Mouse (Mus musculus) gastrocnemius, postnatal 10 days (tissue): ENCODE measurements around the gene Pip4k2a. TPM values are rescaled to one million over a fixed set of nuclear protein-coding genes. Genes with fewer than 3 reads are reported as not detected.

Source experiments
- DNase-seq: peaks from one replicate; pipeline ENCODE4 v3.0.0; 2021; ENCODE audit warnings: mixed read lengths
- total RNA-seq, 2 experiments: library from RNA; stranded (reverse); gene quantifications; 2 replicates each; pipeline ENCODE4 v1.2.3; 2021

The Pip4k2a gene
- total RNA-seq, 2 experiments from 2014 or later = 13.6 to 13.8 TPM

GRCm38 (mm10) chr2:18955671-18956070, 42.3 kb downstream of the Pip4k2a start:
- no peak for DNase-seq

- no peak for DNase-seq
These were observed 42.9 kb downstream of the Pip4k2a start for GRCm38 (mm10) chr2:18955022-18955421.

DNA sequence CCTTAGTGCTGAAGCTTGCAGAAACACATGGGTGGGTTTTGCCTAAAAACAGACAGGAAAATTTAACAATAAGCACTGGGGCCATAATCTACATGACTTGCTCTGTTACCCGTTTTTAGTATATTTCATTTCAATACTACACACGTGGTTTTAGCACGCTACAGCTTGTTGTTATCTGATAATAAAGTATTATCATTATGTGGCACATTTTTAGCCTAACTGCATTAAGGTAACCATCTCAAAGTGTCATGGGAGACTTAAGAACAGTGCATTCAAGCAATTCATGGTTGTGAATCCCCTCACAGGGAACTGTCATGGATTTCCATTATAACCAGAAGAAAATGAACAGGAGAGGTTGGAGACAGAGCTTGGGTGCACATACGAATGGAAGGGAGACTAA, 43.5 kb downstream of the Pip4k2a start:
- DNase-seq = no peak

DNA sequence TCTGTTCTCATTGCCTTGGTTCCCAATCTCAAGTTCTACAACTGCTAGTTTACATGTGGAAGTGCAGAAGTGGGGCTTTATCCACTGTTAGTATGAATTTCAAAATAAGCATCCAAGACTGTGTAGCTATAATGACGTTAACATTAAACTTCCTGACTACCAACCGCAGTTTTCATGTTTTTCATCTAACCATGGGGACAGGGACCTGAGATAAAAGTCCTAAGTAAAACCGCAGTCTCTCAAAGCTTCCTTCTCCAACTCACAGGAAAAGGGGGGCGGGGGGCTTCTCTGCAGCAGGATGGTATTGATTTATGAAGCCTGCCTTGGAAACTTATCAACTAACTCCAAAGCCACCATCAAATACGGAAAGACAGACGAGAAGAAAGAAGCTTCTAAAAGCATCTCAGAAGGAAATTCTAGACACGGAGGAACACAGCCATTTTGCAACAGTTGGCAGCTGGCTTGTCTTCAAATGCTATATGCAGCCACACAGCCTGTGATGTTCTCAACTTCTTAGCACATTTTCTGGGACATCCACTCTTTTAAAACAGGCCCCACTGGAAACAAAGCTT, 45.7 kb downstream of the Pip4k2a start:
- no peak for DNase-seq

DNA sequence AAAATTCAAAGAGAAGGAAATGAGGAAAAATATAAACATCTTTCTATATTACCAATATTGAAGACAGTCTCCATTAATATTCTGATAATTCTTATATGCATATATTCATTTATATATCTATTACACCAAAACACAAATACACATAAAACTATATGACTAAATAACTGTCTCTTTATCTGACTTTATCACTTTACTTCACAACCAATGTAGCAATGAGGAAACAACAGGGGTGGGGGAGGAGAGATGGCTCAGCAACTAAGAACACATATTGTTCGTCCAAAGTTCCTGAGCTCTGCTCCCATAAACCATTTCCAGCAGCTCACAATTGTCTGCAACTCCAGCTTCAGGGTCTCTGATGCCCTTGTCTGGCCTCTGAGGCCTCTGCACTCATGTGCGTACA, 47.2 kb downstream of the Pip4k2a start:
- no peak for DNase-seq

GRCm38 (mm10) chr2:18948741-18949140, 49.2 kb downstream of the Pip4k2a start:
- DNase-seq = no peak

GRCm38 (mm10) chr2:18947669-18948459, 50.1 kb downstream of the Pip4k2a start:
- DNase-seq = no peak

DNA sequence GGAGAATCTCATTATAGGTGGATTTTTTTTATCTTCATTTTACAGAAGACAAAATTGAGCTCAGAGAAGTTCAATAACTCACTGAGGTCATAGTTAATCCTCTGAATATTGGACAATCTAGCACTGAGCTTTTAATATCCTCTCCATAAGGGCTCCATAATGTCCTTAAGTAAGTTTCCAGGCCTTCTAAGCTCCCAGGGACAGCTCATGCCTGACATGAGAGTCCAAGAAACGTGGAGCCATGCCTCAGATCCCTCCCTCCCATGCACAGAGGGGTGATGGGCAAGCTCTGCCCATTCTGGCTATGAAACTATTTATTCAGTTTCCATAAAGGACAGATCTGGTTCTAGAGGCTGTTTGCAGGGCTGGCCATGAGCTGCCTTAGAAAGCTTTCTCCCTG, 52.5 kb downstream of the Pip4k2a start:
- DNase-seq = no peak

DNA sequence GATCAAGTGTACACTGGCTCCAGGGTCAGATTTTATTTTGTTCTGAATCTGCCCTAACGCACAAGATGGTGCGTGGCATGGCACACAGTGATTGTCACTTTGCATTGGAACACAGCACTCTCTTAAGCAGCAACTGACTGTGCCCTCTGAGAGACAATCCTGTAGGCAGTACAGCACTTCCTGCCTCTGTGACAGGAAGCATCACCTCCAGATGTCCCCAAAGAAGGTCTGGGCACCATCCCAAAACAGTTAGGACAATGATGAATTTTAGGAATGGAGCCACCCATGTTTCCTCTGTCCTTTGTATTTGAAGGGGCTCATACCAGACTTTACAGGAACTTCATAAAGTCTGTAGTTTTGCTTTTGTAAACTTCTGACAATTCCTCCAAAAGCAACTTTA, 54.0 kb downstream of the Pip4k2a start:
- no peak for DNase-seq

DNA sequence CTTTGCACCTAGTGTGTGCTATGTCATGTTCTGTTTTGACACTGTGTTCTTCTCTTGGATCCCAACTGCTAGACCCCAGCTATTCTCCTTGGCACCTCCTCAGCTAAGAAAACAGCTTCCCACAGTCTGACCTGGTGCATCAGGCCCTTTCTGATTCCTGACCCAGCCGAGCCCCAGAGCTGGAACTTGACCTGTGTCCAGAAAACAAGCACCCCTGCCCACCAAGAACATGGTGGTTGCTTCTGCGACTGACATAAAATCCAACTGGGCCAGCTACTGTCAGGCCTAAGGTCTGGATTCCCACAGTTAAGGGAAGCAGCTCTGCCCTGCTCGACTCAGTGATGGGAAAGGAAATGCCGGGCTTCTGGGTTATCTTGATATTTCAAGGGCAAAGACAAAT, 54.6 kb downstream of the Pip4k2a start:
- no peak for DNase-seq

DNA sequence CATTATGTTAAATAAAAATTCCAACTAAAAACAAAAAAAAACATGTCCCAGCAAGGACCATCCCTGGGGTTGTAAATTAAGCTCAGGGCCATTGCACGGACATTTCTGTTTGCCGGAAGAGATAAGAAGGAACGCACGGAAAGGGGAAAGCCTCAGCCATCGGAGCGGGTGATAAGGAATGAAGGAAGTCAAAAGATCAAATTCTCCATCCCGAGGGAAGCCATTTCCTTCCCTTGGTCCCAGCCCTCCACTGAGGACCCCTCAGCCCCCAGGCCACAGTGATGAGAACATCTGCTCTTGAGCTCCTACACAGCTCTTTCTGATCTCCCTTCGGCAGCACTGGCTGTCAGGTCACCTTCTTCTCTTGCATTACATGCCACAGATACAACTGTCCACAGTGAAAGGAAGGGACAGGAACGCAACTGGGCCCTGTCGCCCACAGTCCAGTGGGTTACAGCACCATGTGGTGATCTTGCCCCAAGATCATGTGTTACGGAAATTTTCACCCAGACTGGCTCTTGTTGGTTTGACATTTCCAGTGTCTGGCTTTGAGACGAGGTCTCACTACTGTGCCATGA, 57.1 kb downstream of the Pip4k2a start:
- DNase-seq = no peak

- no peak for DNase-seq
These were observed 59.0 kb downstream of the Pip4k2a start for GRCm38 (mm10) chr2:18938923-18939329.

DNA sequence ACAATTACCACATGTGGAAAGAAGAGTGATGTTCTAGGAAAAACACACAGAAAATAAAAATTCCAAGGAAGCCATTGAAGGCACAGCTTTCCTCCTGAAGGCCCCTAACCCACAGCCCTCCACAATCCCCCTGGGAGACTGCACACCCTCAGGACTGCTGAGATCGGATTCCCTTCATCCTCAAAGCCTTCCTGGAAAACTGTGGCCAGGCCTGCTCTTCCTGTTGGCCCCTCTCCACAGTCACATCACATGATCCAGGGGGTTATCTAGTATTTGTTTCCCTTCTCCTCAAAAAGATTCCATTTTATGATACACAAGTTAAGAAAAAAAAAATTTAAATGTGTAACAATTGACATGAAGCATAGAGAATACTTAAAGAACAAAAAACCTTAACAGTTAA, 59.7 kb downstream of the Pip4k2a start:
- no peak for DNase-seq

DNA sequence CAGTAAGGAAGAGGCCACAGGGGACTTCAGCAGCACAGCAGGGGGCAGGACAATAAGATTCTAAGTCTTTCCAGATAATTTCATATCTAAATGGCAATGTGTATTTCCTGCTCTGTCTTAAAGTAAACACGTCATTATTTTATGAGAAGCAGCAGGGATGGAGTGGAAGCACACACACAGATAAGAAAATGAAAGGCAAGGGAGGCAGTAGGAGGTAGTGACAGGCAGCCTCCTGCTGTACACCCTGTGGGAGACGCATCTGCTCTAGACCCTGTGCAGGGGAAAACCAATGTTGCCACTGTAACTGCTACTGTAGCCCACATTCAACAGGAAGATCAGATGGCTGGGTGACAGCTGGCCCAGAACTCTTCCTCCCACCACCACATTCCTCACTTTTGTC, 60.3 kb downstream of the Pip4k2a start:
- no peak for DNase-seq

GRCm38 (mm10) chr2:18936446-18936845, 61.5 kb downstream of the Pip4k2a start:
- DNase-seq = no peak

DNA sequence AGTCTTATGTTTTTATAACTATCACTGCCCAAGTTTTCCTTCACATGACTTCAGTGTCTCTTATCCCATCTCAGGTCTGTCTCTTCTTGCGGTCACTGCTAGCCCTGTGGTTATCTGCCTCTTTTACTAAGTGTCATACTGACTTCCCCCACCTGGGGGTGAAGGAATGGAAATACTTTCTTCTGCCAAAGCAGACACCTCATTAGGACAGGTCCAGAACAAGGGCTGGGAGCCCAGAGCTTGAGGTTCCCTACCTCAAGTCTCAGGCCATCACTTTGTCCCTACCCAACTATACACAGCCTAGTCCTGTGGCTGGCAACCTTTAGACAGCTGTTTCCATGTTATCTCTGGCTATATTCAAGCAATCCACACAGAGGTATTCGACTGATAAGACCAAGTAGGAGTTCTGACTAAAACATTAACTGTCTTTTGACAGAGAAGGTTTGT, 62.3 kb downstream of the Pip4k2a start:
- no peak for DNase-seq

GRCm38 (mm10) chr2:18934131-18934530, 63.8 kb downstream of the Pip4k2a start:
- DNase-seq = no peak

GRCm38 (mm10) chr2:18933418-18933817, 64.5 kb downstream of the Pip4k2a start:
- DNase-seq = no peak

DNA sequence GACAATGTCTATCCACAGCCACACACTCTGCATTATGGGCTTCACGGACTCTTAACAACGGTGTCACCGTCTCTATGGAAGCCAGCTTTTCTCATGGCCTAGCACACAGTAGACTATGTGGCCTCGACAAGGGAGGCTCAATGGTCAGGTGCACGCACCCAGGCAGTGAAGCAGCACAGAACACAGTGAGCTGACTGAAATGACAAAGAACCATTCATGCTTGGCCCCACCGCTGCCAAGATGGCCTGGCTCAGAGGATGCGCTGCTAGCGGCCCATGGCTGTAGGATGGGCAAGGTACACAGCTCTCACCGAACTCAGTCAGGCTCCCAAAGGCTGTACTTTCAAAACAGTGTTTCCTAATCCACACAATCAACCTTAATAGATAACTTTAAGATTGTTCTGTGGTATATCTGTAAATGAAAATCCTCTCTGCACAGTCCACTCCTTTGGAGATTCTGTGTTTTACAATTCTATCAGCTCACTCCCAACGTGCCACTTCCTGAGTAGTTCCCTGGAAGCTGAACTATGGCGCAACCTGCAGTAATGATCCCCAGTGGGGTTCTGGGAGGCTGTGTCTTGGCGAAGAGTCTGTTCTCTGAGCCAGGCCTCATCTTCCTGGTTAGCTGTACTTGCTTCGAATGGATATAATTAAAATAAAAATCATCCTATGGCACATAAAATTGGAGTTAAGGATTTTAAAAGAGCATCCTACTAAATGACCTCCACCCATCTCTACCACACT, 67.4 kb downstream of the Pip4k2a start:
- DNase-seq = no peak

DNA sequence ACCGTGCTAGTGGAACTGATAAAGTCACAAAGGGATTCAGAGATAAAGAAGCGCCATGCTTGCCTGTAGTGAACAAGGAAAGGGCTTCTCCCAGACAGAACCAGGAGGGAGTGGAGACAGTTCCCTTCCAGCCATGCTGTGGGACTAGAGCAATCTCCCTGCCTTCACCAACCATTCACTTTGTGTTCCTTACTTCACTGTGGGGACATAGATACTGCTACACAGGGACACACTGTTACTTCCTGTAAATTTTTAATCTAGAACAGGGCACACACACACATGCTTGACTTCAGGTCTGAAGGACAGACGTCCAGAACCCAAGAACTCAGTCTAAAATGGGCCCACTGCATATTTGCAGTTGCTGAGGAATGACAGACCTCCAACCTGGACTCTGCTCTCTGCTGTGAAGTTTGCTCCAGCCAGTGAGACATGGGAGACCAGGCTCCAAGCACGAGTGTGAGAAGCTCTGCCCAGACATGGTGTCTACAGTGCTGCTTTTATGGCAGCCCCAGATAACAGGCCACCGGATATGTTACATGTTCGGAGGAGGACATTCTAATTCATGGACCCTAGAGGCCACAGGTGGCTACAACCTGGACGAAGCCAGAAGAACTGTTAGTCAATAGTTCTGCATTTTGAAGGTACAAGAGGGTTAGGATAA, 69.2 kb downstream of the Pip4k2a start:
- DNase-seq = no peak

DNA sequence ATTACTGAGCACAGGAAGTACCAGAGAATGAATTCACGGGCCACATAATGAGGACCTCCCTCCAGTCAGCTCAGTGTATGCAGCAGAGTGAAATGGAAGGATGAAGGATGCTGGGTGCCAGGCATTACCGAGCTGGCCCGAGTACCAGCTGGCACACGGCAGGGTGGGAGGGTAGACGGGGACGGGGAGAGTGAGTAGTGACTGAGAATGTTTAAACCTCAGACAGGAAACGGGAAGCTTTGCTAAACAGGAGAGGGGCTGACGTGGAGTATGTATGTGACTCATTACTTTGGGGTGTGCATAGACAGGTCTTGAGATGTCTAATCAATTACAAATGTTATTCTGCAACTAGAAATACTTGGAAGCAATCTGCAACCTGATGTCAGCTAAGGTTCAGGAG, 69.7 kb downstream of the Pip4k2a start:
- DNase-seq = no peak

DNA sequence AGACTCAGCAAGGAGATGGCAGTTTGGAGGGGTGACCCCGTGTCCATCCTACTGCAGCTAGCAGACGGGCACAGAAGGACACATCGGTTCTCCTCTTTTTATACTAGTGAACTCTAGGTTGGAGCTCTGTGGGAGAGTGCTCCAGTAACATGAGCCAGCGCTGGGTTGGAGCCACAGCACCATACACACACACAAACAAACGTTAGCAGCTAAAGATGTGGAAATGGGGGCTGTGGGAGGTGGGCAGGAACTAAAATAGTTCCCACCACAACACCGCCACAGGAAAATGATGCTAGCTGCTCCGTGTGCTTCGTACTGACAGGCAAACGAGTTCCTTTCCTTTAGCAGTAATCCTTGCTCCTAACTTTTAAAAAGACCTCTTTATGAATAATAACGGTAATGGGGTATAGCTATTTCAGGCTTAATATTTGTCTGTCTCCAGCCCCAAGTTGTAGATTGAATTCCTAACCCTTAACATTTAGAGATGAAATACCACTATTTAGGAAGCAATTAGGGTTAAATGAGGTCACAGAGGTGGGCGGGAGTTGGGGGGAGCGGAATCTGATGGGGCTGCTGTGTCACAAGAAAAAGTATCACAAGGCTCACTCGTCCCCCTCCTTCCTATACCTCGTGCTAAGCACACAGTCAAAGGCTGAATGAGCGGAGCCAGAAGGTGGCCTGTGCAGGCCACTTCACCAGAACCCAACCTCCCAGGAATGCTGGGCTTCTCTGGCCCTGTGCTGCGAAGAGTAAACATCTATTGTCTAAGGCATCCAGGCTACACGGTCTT, 73.9 kb downstream of the Pip4k2a start:
- DNase-seq = no peak
